Mouse (Mus musculus): Measurements from ENCODE around the gene Gpr15. TPM values are rescaled to one million over a fixed set of nuclear protein-coding genes. Genes with fewer than 3 reads are reported as not detected.

The Gpr15 gene
- total RNA-seq, 2 experiments from 2014 or later = not detected

- peak in 1 of 2 experiments; percentile 26 for DNase-seq (ENCODE audit: low spot score in 2 of 2)
- intact Hi-C loops (cut with DNase I) = no loop called here
These were observed 43.6 kb downstream of the Gpr15 start for GRCm38 (mm10) chr16:58675256-58675655.

GRCm38 (mm10) chr16:58673811-58674410 is 45.0 kb downstream of the Gpr15 start:
- no peak for DNase-seq (ENCODE audit: low spot score in 2 of 2)
- intact Hi-C loops (cut with DNase I) = loop anchor here (5.0 kb wide), 1 partner anchor 152 kb away; the partner anchor contains the start of gene St3gal6

GRCm38 (mm10) chr16:58672396-58672795 is 46.5 kb downstream of the Gpr15 start:
- intact Hi-C loops (cut with DNase I) = loop anchor here (5.0 kb wide), 1 partner anchor 150 kb away; the partner anchor contains the start of gene St3gal6
- no peak for DNase-seq (ENCODE audit: low spot score in 2 of 2)

GRCm38 (mm10) chr16:58671212-58671985 is 47.5 kb downstream of the Gpr15 start:
- no peak for DNase-seq (ENCODE audit: low spot score in 2 of 2)
- intact Hi-C loops (cut with DNase I) = loop anchor here (5.0 kb wide), 1 partner anchor 149 kb away; the partner anchor contains the start of gene St3gal6

GRCm38 (mm10) chr16:58670643-58671042 is 48.2 kb downstream of the Gpr15 start:
- DNase-seq (ENCODE audit: low spot score in 2 of 2) = no peak
- intact Hi-C loops (cut with DNase I) = loop anchor here (1.0 to 5.0 kb wide), 2 partner anchors 58 to 148 kb away; partner anchors contain the start of gene St3gal6

- DNase-seq (ENCODE audit: low spot score in 2 of 2) = peak; percentile 88 to 90
- intact Hi-C loops (cut with DNase I) = loop anchor here (1.0 to 10.0 kb wide), 3 partner anchors 58 to 1055 kb away; partner anchors contain the start of gene St3gal6
These were observed 48.8 kb downstream of the Gpr15 start, which contains the start of gene Cpox for GRCm38 (mm10) chr16:58669917-58670630. Cpox (plus strand) TSS chr16:58670292.

- intact Hi-C loops (cut with DNase I) = loop anchor here (10.0 kb wide), 1 partner anchor 1054 kb away; no protein-coding TSS in a partner anchor
- DNase-seq (ENCODE audit: low spot score in 2 of 2) = no peak
These were observed 49.6 kb downstream of the Gpr15 start for GRCm38 (mm10) chr16:58669264-58669663.

GRCm38 (mm10) chr16:58668586-58668985 is 50.3 kb downstream of the Gpr15 start:
- intact Hi-C loops (cut with DNase I) = loop anchor here (10.0 kb wide), 1 partner anchor 1054 kb away; no protein-coding TSS in a partner anchor
- peak in 1 of 2 experiments; percentile 0 for DNase-seq (ENCODE audit: low spot score in 2 of 2)

Small RNAs within 50 kb of the gene (microRNA-seq; reads per million reads assigned to microRNA genes)
- 0 reads per million in 2 experiments for gene Gm27564

Other genes starting within 250 kb of the Gpr15 start
- gene St3gal6, start 194.8 kb downstream of the Gpr15 start, total RNA-seq (2021) = 10 to 100 TPM; 20.5 to 20.6 TPM
- not detected for gene Gm813, start 102.1 kb downstream of the Gpr15 start, total RNA-seq (2021)
- gene E330017A01Rik, start 80.3 kb downstream of the Gpr15 start, total RNA-seq (2021) = not detected
- 10 to 100 TPM; 40.2 to 40.4 TPM for gene Cpox, start 48.8 kb downstream of the Gpr15 start, total RNA-seq (2021)
- 100 to 1,000 TPM in 1 of 2 experiments, 10 to 100 TPM in 1; 96.8 to 103 TPM for gene Cldnd1, start 8.8 kb upstream of the Gpr15 start, total RNA-seq (2021)
- gene Olfr172, start 44.1 kb upstream of the Gpr15 start, total RNA-seq (2021) = not detected
- not detected for gene Olfr173, start 81.2 kb upstream of the Gpr15 start, total RNA-seq (2021)
- gene Olfr175-ps1, start 107.7 kb upstream of the Gpr15 start, total RNA-seq (2021) = not detected
- not detected for gene Olfr177, start 155.7 kb upstream of the Gpr15 start, total RNA-seq (2021)
- not detected for gene Olfr178, start 173.0 kb upstream of the Gpr15 start, total RNA-seq (2021)
- gene Olfr181, start 209.7 kb upstream of the Gpr15 start, total RNA-seq (2021) = not detected
- not detected for gene Olfr180, start 210.3 kb upstream of the Gpr15 start, total RNA-seq (2021)